28 mouse cellular contexts compared by ENCODE assay signal in the genomic region with DNA sequence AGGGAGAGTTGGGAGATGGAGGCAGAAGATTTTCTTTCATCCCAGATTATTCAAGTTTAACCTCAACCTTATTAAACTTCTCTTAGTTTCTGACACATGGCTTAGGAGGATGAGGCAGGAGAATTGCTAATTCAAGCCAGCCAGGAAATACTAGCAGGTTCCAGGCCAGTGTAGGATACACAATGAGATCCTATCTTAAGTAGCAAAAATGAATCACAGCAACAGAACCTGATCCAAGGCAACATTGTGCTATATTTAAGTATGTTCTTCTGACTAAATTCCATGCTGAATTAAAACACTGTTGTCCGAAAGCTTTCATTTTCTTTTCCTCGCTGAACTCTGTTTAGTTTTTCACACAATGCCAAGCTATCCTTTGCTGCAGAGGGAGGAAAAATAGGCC. TPM values are rescaled to one million over a fixed set of nuclear protein-coding genes. Genes with fewer than 3 reads are reported as not detected.
DNase-seq lines count a peak whose midpoint lies in the region; ATAC-seq lines count a peak whose summit lies in the region.
"Had no signal": no experiment of that assay in that cellular context is flagged by ENCODE, and none has a peak within 500 bp of the region (broad histone marks: within the 10 kb centered on the region; RNA-seq: fewer than 3 reads in every experiment).

No protein-coding gene starts in this region.

- H3K27me3 ChIP-seq in forebrain, embryonic 15.5 days: no peaks in the 10 kb centered on the region
- H3K27me3 ChIP-seq: CH12.LX; embryonic facial prominence, embryonic 13.5 days; embryonic facial prominence, embryonic 15.5 days; forebrain, embryonic 12.5 days; Patski had no signal

- no peak overlapping the region for H3K4me2 ChIP-seq in forebrain, embryonic 15.5 days (replicated peaks)
- H3K4me2 ChIP-seq: embryonic facial prominence, embryonic 13.5 days; embryonic facial prominence, embryonic 15.5 days; forebrain, embryonic 12.5 days had no signal

- ATAC-seq in frontal cortex, adult (ENCODE audit: low TSS enrichment): peak; percentile 91
- ATAC-seq in forebrain, embryonic 15.5 days (replicated peaks): no peak
- ATAC-seq: activated CD4-positive, CD25-positive, alpha-beta regulatory T cell, adult 4 months; CD4-positive, CD25-positive, alpha-beta regulatory T cell, adult 4 months; forebrain, embryonic 14.5 days; forebrain, postnatal 0 days; Patski had no signal

- no peak for DNase-seq in frontal cortex, postnatal 10 days (ENCODE audit: low spot score in 2 of 2)
- peak; percentile 71 for DNase-seq in adipocyte (ENCODE audit: low spot score)
- DNase-seq: adrenal gland, adult 2 months; adrenal gland, postnatal 10 days; adrenal gland, postnatal 25 days; B cell, adult 2 months; cerebellum, adult 11 months; cerebellum, adult 18-20 months; cerebellum, adult 8-10 months; cerebellum, adult 9-11 months; cerebellum, postnatal 14 days; cerebellum, postnatal 36 days; embryo, embryonic 11 days; forebrain, postnatal 0 days had no signal

- H3K9ac ChIP-seq in forebrain, embryonic 15.5 days (replicated peaks): no peak overlapping the region
- H3K9ac ChIP-seq: embryonic facial prominence, embryonic 13.5 days; embryonic facial prominence, embryonic 15.5 days; forebrain, embryonic 12.5 days; forebrain, postnatal 0 days had no signal

- H3K36me3 ChIP-seq in forebrain, embryonic 15.5 days: peaks cover 43% of the 10 kb centered on the region

- WGBS in forebrain, embryonic 15.5 days: 96% methylated on average over 2 of the region's 2 CpGs

- H3K4me1 ChIP-seq in brown adipose tissue, adult 24 weeks (ENCODE audit: control insufficient read depth, insufficient read depth, insufficient read length, low read length): peaks cover 4% of the 10 kb centered on the region; the same call in 1 of the 2 replicates
- 0 out of 2 replicates have a peak, but pooled peaks cover 4% of the 10 kb centered on the region for H3K4me1 ChIP-seq in forebrain, embryonic 15.5 days
- H3K4me1 ChIP-seq: embryonic facial prominence, embryonic 13.5 days; forebrain, embryonic 12.5 days had no signal

- H3K27ac ChIP-seq in brown adipose tissue, adult 24 weeks (replicated peaks; ENCODE audit: low read depth, low read length): peak overlapping the region; percentile 42
- H3K27ac ChIP-seq in forebrain, embryonic 15.5 days (replicated peaks): no peak overlapping the region
- H3K27ac ChIP-seq: embryonic facial prominence, embryonic 13.5 days; embryonic facial prominence, embryonic 15.5 days; forebrain, embryonic 10.5 days; forebrain, embryonic 12.5 days had no signal

- H3K4me3 ChIP-seq in brown adipose tissue, adult 24 weeks (ENCODE audit: insufficient read depth, low read depth, low read length): no peak overlapping the region
- no peak overlapping the region for H3K4me3 ChIP-seq in forebrain, embryonic 15.5 days
- H3K4me3 ChIP-seq: embryonic facial prominence, embryonic 13.5 days; embryonic facial prominence, embryonic 15.5 days; erythroblast, embryonic 14.5 days; forebrain, embryonic 10.5 days; forebrain, embryonic 12.5 days had no signal

- H3K9me3 ChIP-seq in forebrain, embryonic 15.5 days: no peaks in the 10 kb centered on the region
- H3K9me3 ChIP-seq: embryonic facial prominence, embryonic 13.5 days; embryonic facial prominence, embryonic 15.5 days; forebrain, embryonic 10.5 days; forebrain, embryonic 12.5 days; G1E had no signal

RNA-seq across cellular contexts. Expression of a gene that starts 6.7 kb away (rescaled TPM):
- 9.1 and 9.5 TPM in 2 replicates for polyA plus RNA-seq in brown adipose tissue, adult 24 weeks (2012; ENCODE audit: insufficient read depth, insufficient read length, missing spikeins)
- polyA plus RNA-seq in forebrain, embryonic 15.5 days (2015; fragmentation: Nextera tagmentation; extraction: Ambion mirVana): 14.3 and 16.5 TPM in 2 replicates

RNA-seq across cellular contexts. Expression of a gene that starts 6.9 kb away (rescaled TPM):
- polyA plus RNA-seq in brown adipose tissue, adult 24 weeks (2012; ENCODE audit: insufficient read depth, insufficient read length, missing spikeins): 333 and 355 TPM in 2 replicates
- polyA plus RNA-seq in forebrain, embryonic 15.5 days (2015; fragmentation: Nextera tagmentation; extraction: Ambion mirVana): 450 and 468 TPM in 2 replicates
- polyA plus RNA-seq: erythroblast, embryonic 14.5 days had no signal
